Mouse (Mus musculus): Measurements from ENCODE around the gene Slc25a34.

- peak; percentile 71 for TF ChIP-seq CTCF (IDR thresholded peaks at IDR 0.05; ENCODE audit: borderline replicate concordance, extremely low read depth, insufficient read depth, insufficient read length)
- no peak for TF ChIP-seq POLR2A (IDR thresholded peaks at IDR 0.05; ENCODE audit: borderline replicate concordance, extremely low read depth, insufficient read depth, insufficient read length, poor library complexity, severe bottlenecking)
Observed at GRCm38 (mm10) chr4:141591547-141591946, 32.1 kb downstream of the Slc25a34 start.
